Mouse (Mus musculus): ENCODE results near the gene Cmbl. TPM values are rescaled to one million over a fixed set of nuclear protein-coding genes. Genes with fewer than 3 reads are reported as not detected.
"Not testable (repeated sequence)": the region's sequence is repeated elsewhere in the genome, so short reads cannot be mapped to it uniquely, and the experiment has no call there.

Cmbl gene
- polyA plus RNA-seq, 1 experiment from 2014 or later: 90.2 TPM

GRCm38 (mm10) chr15:31571906-31572722 lies 6.9 kb downstream of the Cmbl start:
- no peak for ATAC-seq
- WGBS: 87% methylated on average over 16 of the region's 16 CpGs
- TF ChIP-seq CTCF (IDR thresholded peaks at IDR 0.05; ENCODE audit: low read depth): no peak
- peaks cover 6% of the 10 kb centered on the region; the same call in 1 of the 2 replicates for H3K4me1 ChIP-seq (replicated peaks; ENCODE audit: control insufficient read depth, insufficient read depth, low read length)
- H3K36me3 ChIP-seq (ENCODE audit: control insufficient read depth, insufficient read depth): 0 out of 2 replicates have a peak, but pooled peaks cover 3% of the 10 kb centered on the region
- H3K9ac ChIP-seq (ENCODE audit: low read depth, low read length): no peak overlapping the region
- peak overlapping the region; percentile 73; the same call in 1 of the 2 replicates for H3K27ac ChIP-seq (ENCODE audit: low read depth, low read length)
- no peak overlapping the region for H3K4me3 ChIP-seq (ENCODE audit: low read depth, low read length)
- no peaks in the 10 kb centered on the region for H3K9me3 ChIP-seq (ENCODE audit: control insufficient read depth)
- no peaks in the 10 kb centered on the region for H3K27me3 ChIP-seq (replicated peaks; ENCODE audit: control insufficient read depth, insufficient read depth, low read length)
- H3K4me2 ChIP-seq (replicated peaks; ENCODE audit: low read depth): no peak overlapping the region

DNA sequence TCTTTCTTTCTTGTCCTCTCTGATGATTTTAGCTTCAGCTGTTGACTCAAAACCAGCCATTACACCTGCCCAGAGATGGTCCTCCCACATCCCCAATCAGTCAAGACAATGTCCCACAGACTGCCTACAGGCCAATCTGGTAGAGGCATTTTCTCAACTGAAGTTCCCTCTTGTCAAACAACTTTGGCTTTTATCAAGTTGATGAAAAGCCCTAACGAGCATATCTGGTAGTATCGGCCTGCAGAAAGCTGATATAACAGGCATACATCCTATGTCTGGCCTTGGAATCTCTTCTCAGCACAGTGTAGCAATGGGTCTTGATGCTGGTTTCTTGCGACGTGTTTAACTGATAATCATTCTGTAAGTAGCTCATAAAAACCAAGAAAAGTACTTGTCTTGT lies 8.1 kb downstream of the Cmbl start:
- Histone ChIP-seq H3K36me3 (ENCODE audit: control insufficient read depth, insufficient read depth) (0 out of 2 replicates have a peak, but pooled peaks cover 3% of the 10 kb centered on the region), H3K4me1 (replicated peaks; ENCODE audit: control insufficient read depth, insufficient read depth, low read length) (peaks cover 6% of the 10 kb centered on the region; the same call in 1 of the 2 replicates), H3K9ac (ENCODE audit: low read depth, low read length) (no peak overlapping the region), H3K4me2 (replicated peaks; ENCODE audit: low read depth) (no peak overlapping the region), H3K4me3 (ENCODE audit: low read depth, low read length) (no peak overlapping the region), H3K27ac (ENCODE audit: low read depth, low read length) (no peak overlapping the region), H3K27me3 (replicated peaks; ENCODE audit: control insufficient read depth, insufficient read depth, low read length) (no peaks in the 10 kb centered on the region), H3K9me3 (ENCODE audit: control insufficient read depth) (no peaks in the 10 kb centered on the region)
- no peak for TF ChIP-seq CTCF (IDR thresholded peaks at IDR 0.05; ENCODE audit: low read depth)
- no peak for ATAC-seq
- 73% methylated on average over 4 of the region's 4 CpGs for WGBS

GRCm38 (mm10) chr15:31573692-31574091 lies 8.5 kb downstream of the Cmbl start:
- H3K4me2 ChIP-seq (replicated peaks; ENCODE audit: low read depth): no peak overlapping the region
- no peak for TF ChIP-seq CTCF (IDR thresholded peaks at IDR 0.05; ENCODE audit: low read depth)
- H3K27me3 ChIP-seq (replicated peaks; ENCODE audit: control insufficient read depth, insufficient read depth, low read length): no peaks in the 10 kb centered on the region
- H3K4me3 ChIP-seq (ENCODE audit: low read depth, low read length): no peak overlapping the region
- no peaks in the 10 kb centered on the region for H3K9me3 ChIP-seq (ENCODE audit: control insufficient read depth)
- H3K4me1 ChIP-seq (replicated peaks; ENCODE audit: control insufficient read depth, insufficient read depth, low read length): 0 out of 2 replicates have a peak, but pooled peaks cover 6% of the 10 kb centered on the region
- H3K27ac ChIP-seq (ENCODE audit: low read depth, low read length): no peak overlapping the region
- H3K9ac ChIP-seq (ENCODE audit: low read depth, low read length): no peak overlapping the region
- no peak for ATAC-seq
- H3K36me3 ChIP-seq (ENCODE audit: control insufficient read depth, insufficient read depth): 0 out of 2 replicates have a peak, but pooled peaks cover 3% of the 10 kb centered on the region

GRCm38 (mm10) chr15:31576076-31576475 lies 10.9 kb downstream of the Cmbl start:
- no peak overlapping the region for H3K9ac ChIP-seq (ENCODE audit: low read depth, low read length)
- WGBS: 86% methylated on average over 5 of the region's 5 CpGs
- H3K27me3 ChIP-seq (replicated peaks; ENCODE audit: control insufficient read depth, insufficient read depth, low read length): no peaks in the 10 kb centered on the region
- TF ChIP-seq CTCF (IDR thresholded peaks at IDR 0.05; ENCODE audit: low read depth): no peak
- H3K4me1 ChIP-seq (replicated peaks; ENCODE audit: control insufficient read depth, insufficient read depth, low read length): 0 out of 2 replicates have a peak, but pooled peaks cover 6% of the 10 kb centered on the region
- H3K9me3 ChIP-seq (ENCODE audit: control insufficient read depth): no peaks in the 10 kb centered on the region
- no peak overlapping the region for H3K27ac ChIP-seq (ENCODE audit: low read depth, low read length)
- no peak overlapping the region for H3K4me2 ChIP-seq (replicated peaks; ENCODE audit: low read depth)
- no peak overlapping the region for H3K4me3 ChIP-seq (ENCODE audit: low read depth, low read length)
- ATAC-seq: no peak
- H3K36me3 ChIP-seq (ENCODE audit: control insufficient read depth, insufficient read depth): 0 out of 2 replicates have a peak, but pooled peaks cover 3% of the 10 kb centered on the region

DNA sequence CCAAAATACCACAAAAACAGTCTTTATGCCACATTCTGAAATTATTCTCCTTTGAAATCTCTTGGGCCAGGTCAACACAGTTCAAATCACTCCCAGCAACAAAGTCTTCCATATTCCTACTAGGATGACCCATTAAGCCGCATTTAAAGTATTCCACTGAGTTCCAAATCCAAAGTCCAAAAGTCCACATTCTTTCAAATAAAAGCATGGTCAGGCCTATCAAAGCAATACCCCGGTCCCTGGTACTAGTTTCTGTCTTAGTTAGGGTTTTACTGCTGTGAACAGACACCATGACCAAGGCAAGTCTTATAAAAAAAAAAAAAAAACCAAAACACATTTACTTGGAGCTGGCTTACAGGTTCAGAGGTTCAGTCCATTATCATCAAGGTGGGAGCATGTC lies 15.9 kb downstream of the Cmbl start:
- not testable (repeated sequence) for H3K9ac ChIP-seq (ENCODE audit: low read depth, low read length); ATAC-seq; H3K27ac ChIP-seq (ENCODE audit: low read depth, low read length); H3K9me3 ChIP-seq (ENCODE audit: control insufficient read depth); H3K4me3 ChIP-seq (ENCODE audit: low read depth, low read length); H3K4me2 ChIP-seq (replicated peaks; ENCODE audit: low read depth); H3K27me3 ChIP-seq (replicated peaks; ENCODE audit: control insufficient read depth, insufficient read depth, low read length); H3K36me3 ChIP-seq (ENCODE audit: control insufficient read depth, insufficient read depth); H3K4me1 ChIP-seq (replicated peaks; ENCODE audit: control insufficient read depth, insufficient read depth, low read length)
- 62% methylated on average over 2 of the region's 2 CpGs for WGBS

DNA sequence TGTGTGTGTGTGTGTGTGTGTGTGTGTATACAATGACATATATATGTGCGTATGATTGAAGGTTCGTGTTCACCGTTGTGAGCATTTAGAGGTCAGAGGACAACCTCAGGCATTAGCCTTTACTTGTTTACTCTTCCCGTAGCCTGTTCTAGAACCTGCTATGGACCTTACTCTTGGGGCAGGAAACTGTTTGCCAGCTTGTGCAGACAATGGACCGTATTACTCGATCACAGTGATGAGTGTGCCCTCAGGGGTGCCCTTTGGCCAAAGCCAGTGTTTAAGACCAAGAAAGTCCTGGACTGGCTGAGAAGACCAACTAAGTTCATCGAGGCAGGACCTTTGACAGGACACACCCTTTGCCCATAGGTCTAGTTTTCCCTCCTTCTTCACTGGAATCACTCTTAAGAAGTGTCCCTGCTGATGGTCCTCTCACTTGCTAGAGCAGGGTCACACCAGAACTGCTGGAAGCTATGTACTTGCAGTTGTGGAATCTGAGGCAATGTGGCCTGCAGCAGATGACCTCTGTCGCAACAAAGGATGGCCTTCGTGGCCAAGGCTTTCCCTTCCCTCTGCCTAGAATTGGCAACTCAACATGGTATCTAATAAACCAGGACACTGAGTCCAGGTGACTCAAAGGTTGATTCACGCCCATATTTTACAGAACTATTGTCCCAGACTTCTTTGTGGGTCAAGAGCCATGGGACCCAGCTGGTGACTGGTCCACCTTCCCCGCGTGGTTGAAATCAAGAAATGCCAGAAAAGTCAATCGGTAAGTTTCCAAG lies 18.3 kb downstream of the Cmbl start:
- no peak for TF ChIP-seq CTCF (IDR thresholded peaks at IDR 0.05; ENCODE audit: low read depth)
- Histone ChIP-seq H3K36me3 (ENCODE audit: control insufficient read depth, insufficient read depth) (0 out of 2 replicates have a peak, but pooled peaks cover 4% of the 10 kb centered on the region), H3K9me3 (ENCODE audit: control insufficient read depth) (no peaks in the 10 kb centered on the region), H3K4me2 (replicated peaks; ENCODE audit: low read depth) (no peak overlapping the region), H3K27ac (ENCODE audit: low read depth, low read length) (no peak overlapping the region), H3K27me3 (replicated peaks; ENCODE audit: control insufficient read depth, insufficient read depth, low read length) (no peaks in the 10 kb centered on the region), H3K4me1 (replicated peaks; ENCODE audit: control insufficient read depth, insufficient read depth, low read length) (no peaks in the 10 kb centered on the region), H3K4me3 (ENCODE audit: low read depth, low read length) (no peak overlapping the region), H3K9ac (ENCODE audit: low read depth, low read length) (no peak overlapping the region)
- ATAC-seq: peak; percentile 40; the same call in 1 of the 2 replicates
- WGBS: 83% methylated on average over 13 of the region's 13 CpGs
